Mouse (Mus musculus): ENCODE measurements around the gene Dip2c.

Dip2c gene

GRCm38 (mm10) chr13:9276322-9276855 is at the start of gene Dip2c:
Gene Dip2c, plus strand, starts transcription at chr13:9276528.
- peak; percentile 91 for DNase-seq (ENCODE audit: low spot score)

- DNase-seq (ENCODE audit: low spot score), result no peak
These were observed 49.2 kb upstream of the Dip2c start for GRCm38 (mm10) chr13:9227078-9227477.

GRCm38 (mm10) chr13:9237495-9237894 is 38.8 kb upstream of the Dip2c start:
- DNase-seq (ENCODE audit: low spot score), result no peak

GRCm38 (mm10) chr13:9239127-9239526 is 37.2 kb upstream of the Dip2c start:
- no peak for DNase-seq (ENCODE audit: low spot score)

GRCm38 (mm10) chr13:9239631-9240236 is 36.6 kb upstream of the Dip2c start:
- no peak for DNase-seq (ENCODE audit: low spot score)

GRCm38 (mm10) chr13:9261748-9262147 is 14.6 kb upstream of the Dip2c start:
- DNase-seq (ENCODE audit: low spot score), result no peak

GRCm38 (mm10) chr13:9265516-9265915 is 10.8 kb upstream of the Dip2c start:
- DNase-seq (ENCODE audit: low spot score), result no peak

- DNase-seq (ENCODE audit: low spot score), result peak; percentile 68
These were observed 710 bp downstream of the Dip2c start for GRCm38 (mm10) chr13:9276856-9277620.

- no peak for DNase-seq (ENCODE audit: low spot score)
These were observed 1.3 kb downstream of the Dip2c start for GRCm38 (mm10) chr13:9277621-9277960.

- DNase-seq (ENCODE audit: low spot score), result no peak
These were observed 2.3 kb downstream of the Dip2c start for GRCm38 (mm10) chr13:9278636-9279035.

GRCm38 (mm10) chr13:9283050-9283449 is 6.7 kb downstream of the Dip2c start:
- no peak for DNase-seq (ENCODE audit: low spot score)

- no peak for DNase-seq (ENCODE audit: low spot score)
These were observed 13.6 kb downstream of the Dip2c start for GRCm38 (mm10) chr13:9289916-9290315.

- no peak for DNase-seq (ENCODE audit: low spot score)
These were observed 20.0 kb downstream of the Dip2c start for GRCm38 (mm10) chr13:9296285-9296684.

- no peak for DNase-seq (ENCODE audit: low spot score)
These were observed 20.9 kb downstream of the Dip2c start for GRCm38 (mm10) chr13:9297266-9297665.

- DNase-seq (ENCODE audit: low spot score), result no peak
These were observed 21.4 kb downstream of the Dip2c start for GRCm38 (mm10) chr13:9297689-9298088.

GRCm38 (mm10) chr13:9299657-9300056 is 23.3 kb downstream of the Dip2c start:
- no peak for DNase-seq (ENCODE audit: low spot score)

GRCm38 (mm10) chr13:9308863-9309262 is 32.5 kb downstream of the Dip2c start:
- no peak for DNase-seq (ENCODE audit: low spot score)

GRCm38 (mm10) chr13:9310806-9311205 is 34.5 kb downstream of the Dip2c start:
- DNase-seq (ENCODE audit: low spot score), result no peak

- no peak for DNase-seq (ENCODE audit: low spot score)
These were observed 36.6 kb downstream of the Dip2c start for GRCm38 (mm10) chr13:9312916-9313315.

GRCm38 (mm10) chr13:9314099-9314712 is 37.9 kb downstream of the Dip2c start:
- no peak for DNase-seq (ENCODE audit: low spot score)

- no peak for DNase-seq (ENCODE audit: low spot score)
These were observed 38.4 kb downstream of the Dip2c start for GRCm38 (mm10) chr13:9314713-9315112.

- DNase-seq (ENCODE audit: low spot score), result no peak
These were observed 43.4 kb downstream of the Dip2c start for GRCm38 (mm10) chr13:9319745-9320144.

- no peak for DNase-seq (ENCODE audit: low spot score)
These were observed 48.9 kb downstream of the Dip2c start for GRCm38 (mm10) chr13:9325262-9325661.

Data from retina, embryonic 14.5 days (tissue).